Mouse (Mus musculus) gastrocnemius, postnatal 25 days (tissue): Measurements from ENCODE around the gene Anks4b. TPM values are rescaled to one million over a fixed set of nuclear protein-coding genes. Genes with fewer than 3 reads are reported as not detected.
A peak's percentile ranks its signal among the peaks of the same experiment; 100 is the strongest.

Source experiments
- DNase-seq: peaks from one replicate; pipeline ENCODE4 v3.0.0; 2022
- long read RNA-seq, 2 experiments: library from polyadenylated mRNA; stranded (forward); transcript quantifications; one replicate each; pipeline ENCODE4 v2.0.0; 2021
- total RNA-seq, 2 experiments: library from RNA; stranded (reverse); gene quantifications; 1 replicate in 1 of 2; 2 replicates in 1 of 2; pipeline ENCODE4 v1.2.3; 2021

The Anks4b gene
- total RNA-seq = under 1 TPM in 1 of 2 experiments, not detected in 1; 0.10 TPM
- long read RNA-seq, experiment 1 = 0 reads
- long read RNA-seq, experiment 2 = 0 reads

- no peak for DNase-seq
These were observed at the start of gene Anks4b for GRCm38 (mm10) chr7:120173603-120174244. Anks4b (plus strand) TSS chr7:120173858.

DNA sequence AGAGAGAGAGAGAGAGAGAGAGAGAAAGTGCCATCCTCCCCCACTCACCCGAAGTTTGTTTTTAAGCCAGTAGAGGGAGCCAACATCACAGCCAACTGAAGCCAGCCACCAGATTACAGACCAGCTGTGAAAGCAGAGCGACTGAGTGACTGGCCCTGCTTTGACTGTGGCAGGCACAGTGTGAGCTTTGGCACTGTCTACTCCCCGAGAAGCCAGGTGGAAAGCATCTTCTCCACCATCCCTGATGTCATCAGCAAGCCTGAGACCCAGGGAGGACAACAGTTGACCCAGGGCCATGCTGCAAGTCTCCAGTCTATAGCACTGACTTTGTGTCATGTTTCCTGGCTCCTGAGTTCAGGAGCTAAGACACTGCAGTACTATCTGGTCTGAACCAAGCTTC, 48.8 kb upstream of the Anks4b start:
- DNase-seq = peak; percentile 46

GRCm38 (mm10) chr7:120126976-120127685, 46.5 kb upstream of the Anks4b start:
- DNase-seq = no peak

- no peak for DNase-seq
These were observed 46.0 kb upstream of the Anks4b start for GRCm38 (mm10) chr7:120127686-120128059.

GRCm38 (mm10) chr7:120128951-120129350, 44.7 kb upstream of the Anks4b start:
- no peak for DNase-seq

DNA sequence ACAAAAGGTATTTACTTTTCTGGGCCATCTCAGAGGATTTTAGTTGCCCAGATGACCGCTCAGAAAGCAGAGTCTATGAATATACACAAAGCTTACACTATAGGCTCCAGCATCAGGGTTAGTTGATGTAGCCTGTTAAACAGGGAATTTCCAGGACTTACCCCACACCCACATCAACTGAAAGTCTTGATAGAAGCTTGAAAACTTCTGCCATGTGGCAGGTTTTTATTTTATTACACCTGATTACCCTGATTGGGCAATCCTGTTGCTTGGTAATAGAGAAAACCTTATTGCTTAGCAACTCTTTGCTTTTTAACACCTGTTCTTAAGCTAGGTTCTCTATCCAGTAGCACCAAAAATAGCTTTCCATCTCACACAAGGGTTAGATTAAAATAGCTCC, 30.9 kb upstream of the Anks4b start:
- no peak for DNase-seq

- DNase-seq = no peak
These were observed 28.5 kb upstream of the Anks4b start, which contains the start of gene Zp2 for GRCm38 (mm10) chr7:120145191-120145590. Zp2 (minus strand) TSS chr7:120145291.

- DNase-seq = no peak
These were observed 23.4 kb upstream of the Anks4b start for GRCm38 (mm10) chr7:120150257-120150656.

GRCm38 (mm10) chr7:120150898-120151297, 22.8 kb upstream of the Anks4b start:
- DNase-seq = no peak

GRCm38 (mm10) chr7:120156841-120157409, 16.7 kb upstream of the Anks4b start:
- no peak for DNase-seq

GRCm38 (mm10) chr7:120157575-120158061, 16.0 kb upstream of the Anks4b start:
- DNase-seq = no peak

DNA sequence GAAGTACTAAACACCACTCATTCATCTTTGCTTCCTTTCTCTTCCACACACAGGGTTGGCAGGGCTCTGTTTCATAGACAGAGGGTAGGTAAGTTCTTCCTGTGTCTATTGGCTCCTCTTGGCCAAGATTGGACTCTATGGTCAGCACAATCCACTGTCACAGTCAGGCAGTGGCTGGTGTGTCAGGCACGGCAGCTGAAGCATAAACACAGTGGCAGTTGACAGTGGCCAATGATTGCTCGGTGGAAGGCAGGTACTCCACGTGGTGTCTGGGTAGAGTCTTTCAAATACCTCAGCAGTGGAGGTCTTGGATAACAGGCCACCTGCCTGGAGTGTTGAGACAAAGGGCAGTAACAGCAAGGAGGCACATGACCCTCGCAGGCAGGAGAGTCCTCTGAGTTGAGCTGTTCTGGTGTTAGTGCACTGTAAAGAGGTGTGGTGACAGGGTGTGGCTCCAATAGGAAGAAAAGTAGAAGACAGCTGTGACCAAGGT, 15.5 kb upstream of the Anks4b start:
- DNase-seq = no peak

DNA sequence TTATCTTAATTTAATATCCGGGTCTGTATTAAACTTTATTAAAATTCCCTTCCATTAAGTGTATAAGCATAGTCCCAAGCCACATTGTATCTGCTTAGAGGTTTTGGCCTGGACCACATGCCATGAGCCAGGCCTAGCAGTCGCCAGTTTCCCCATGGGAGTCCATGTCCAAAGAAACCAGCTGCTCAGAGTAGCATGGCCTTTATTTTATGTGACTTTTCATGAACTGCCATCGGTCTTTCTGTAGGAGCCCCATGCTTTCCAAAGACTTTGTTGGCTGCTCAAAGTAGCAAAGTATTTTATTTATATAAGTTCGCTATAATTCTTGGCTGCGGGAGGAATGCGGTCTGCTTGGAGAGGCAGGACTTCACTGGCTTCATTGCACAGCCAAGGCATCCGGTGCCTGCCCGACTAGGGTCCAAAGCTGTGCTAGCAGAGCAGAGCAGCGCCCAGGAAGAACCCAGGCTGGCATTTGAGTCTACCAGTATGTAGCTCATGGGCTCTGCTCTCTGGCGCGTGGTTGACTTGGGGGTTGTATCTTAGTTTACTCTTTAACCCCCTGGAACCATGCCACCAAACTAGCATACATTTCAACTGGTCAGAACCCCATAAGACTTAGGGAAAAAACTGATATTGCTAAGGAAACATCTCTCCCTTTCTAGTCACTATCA, 9.9 kb upstream of the Anks4b start:
- no peak for DNase-seq

DNA sequence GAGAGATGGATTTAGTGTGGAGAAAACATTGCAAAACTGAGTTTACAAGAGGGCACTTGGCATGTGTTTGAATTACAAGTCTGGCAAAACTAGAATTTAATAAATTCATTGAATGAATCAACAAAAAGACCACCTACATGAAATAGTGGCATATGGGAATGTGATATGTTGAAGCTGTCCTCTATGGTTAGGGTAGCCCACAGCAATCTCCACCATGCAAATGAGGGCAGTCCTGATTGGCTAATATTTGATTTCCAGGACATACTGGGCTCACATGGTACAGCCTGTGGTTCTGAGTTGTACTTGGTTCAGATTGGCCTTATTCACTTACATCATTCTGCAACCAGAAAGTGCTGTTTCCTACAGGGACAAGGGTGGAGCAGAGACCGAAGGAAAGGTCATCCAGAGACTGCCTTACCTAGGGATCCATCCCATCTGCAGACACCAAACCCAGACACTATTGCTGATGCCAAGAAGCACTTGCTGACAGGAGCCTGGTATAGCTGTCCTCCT, 1.4 kb upstream of the Anks4b start:
- no peak for DNase-seq

- no peak for DNase-seq
These were observed 1.3 kb downstream of the Anks4b start for GRCm38 (mm10) chr7:120174723-120175504.

GRCm38 (mm10) chr7:120177611-120178010, 4.0 kb downstream of the Anks4b start:
- no peak for DNase-seq

GRCm38 (mm10) chr7:120178935-120179334, 5.3 kb downstream of the Anks4b start:
- no peak for DNase-seq

GRCm38 (mm10) chr7:120180547-120180946, 6.9 kb downstream of the Anks4b start:
- no peak for DNase-seq

- no peak for DNase-seq
These were observed 8.0 kb downstream of the Anks4b start for GRCm38 (mm10) chr7:120181401-120182230.

DNA sequence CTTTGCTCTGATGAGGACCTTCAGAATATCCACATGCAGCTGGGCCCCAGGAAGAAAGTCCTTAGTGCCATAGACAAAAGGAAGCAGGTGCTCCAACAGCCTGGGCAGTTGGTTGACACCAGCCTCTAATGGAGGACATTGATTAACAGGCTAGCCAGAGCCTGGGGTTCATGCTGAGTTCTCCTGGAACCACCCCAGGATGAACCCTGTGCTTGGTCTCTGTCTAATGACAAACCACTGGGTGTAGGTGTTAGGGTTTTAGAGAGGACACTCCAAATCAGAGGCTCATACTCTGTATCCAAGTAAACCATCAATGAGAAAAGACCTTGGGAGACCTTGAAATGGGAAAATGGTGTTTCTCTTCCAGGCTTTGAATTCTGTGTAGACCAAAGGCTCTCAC, 9.2 kb downstream of the Anks4b start:
- DNase-seq = no peak
